Mouse (Mus musculus): ENCODE measurements at regions not wholly inside any gene's neighbourhood (a gene's known extent, or its start where the extent isn't known, plus 50 kb on each side); places are given as distances from the start of the nearest gene placed in this dataset.

- DNase-seq = no peak
These were observed 1700.9 kb upstream of the Sel1l start for GRCm38 (mm10) chr12:93549900-93550299.

GRCm38 (mm10) chr12:93523465-93523864 is 1674.5 kb upstream of the Sel1l start:
- DNase-seq = no peak

- no peak for DNase-seq
These were observed 1637.4 kb upstream of the Sel1l start for GRCm38 (mm10) chr12:93486381-93486780.

GRCm38 (mm10) chr12:93462106-93462505 is 1613.1 kb upstream of the Sel1l start:
- no peak for DNase-seq

GRCm38 (mm10) chr12:93449436-93449835 is 1600.5 kb upstream of the Sel1l start:
- no peak for DNase-seq

- DNase-seq = no peak
These were observed 1580.3 kb upstream of the Sel1l start for GRCm38 (mm10) chr12:93429218-93429617.

- no peak for DNase-seq
These were observed 1579.0 kb upstream of the Sel1l start for GRCm38 (mm10) chr12:93427988-93428387.

- DNase-seq = no peak
These were observed 1567.4 kb upstream of the Sel1l start for GRCm38 (mm10) chr12:93416381-93416780.

GRCm38 (mm10) chr12:93415791-93416190 is 1566.8 kb upstream of the Sel1l start:
- no peak for DNase-seq

GRCm38 (mm10) chr12:93385578-93385977 is 1536.6 kb upstream of the Sel1l start:
- DNase-seq = no peak

GRCm38 (mm10) chr12:93342933-93343332 is 1494.0 kb upstream of the Sel1l start:
- DNase-seq = no peak

GRCm38 (mm10) chr12:93342525-93342924 is 1493.6 kb upstream of the Sel1l start:
- DNase-seq = no peak

- no peak for DNase-seq
These were observed 1486.6 kb upstream of the Sel1l start for GRCm38 (mm10) chr12:93335520-93335919.

- DNase-seq = no peak
These were observed 1463.3 kb upstream of the Sel1l start for GRCm38 (mm10) chr12:93312214-93312613.

GRCm38 (mm10) chr12:93281816-93282215 is 1432.9 kb upstream of the Sel1l start:
- no peak for DNase-seq

- DNase-seq = no peak
These were observed 1424.7 kb upstream of the Sel1l start for GRCm38 (mm10) chr12:93273652-93274051.

GRCm38 (mm10) chr12:93230237-93230636 is 1381.3 kb upstream of the Sel1l start:
- no peak for DNase-seq

GRCm38 (mm10) chr12:93226826-93227225 is 1377.9 kb upstream of the Sel1l start:
- DNase-seq = no peak

GRCm38 (mm10) chr12:93221179-93221922 is 1372.4 kb upstream of the Sel1l start:
- DNase-seq = no peak

- no peak for DNase-seq
These were observed 1358.6 kb upstream of the Sel1l start for GRCm38 (mm10) chr12:93207596-93207995.

- DNase-seq = no peak
These were observed 1340.0 kb upstream of the Sel1l start for GRCm38 (mm10) chr12:93188940-93189339.

GRCm38 (mm10) chr12:93173744-93174143 is 1324.8 kb upstream of the Sel1l start:
- no peak for DNase-seq

GRCm38 (mm10) chr12:93160252-93160651 is 1311.3 kb upstream of the Sel1l start:
- no peak for DNase-seq

- DNase-seq = peak; percentile 26
These were observed 1303.8 kb upstream of the Sel1l start for GRCm38 (mm10) chr12:93152618-93153245.

GRCm38 (mm10) chr12:93151530-93151929 is 1302.6 kb upstream of the Sel1l start:
- no peak for DNase-seq
